Mouse (Mus musculus) lung, postnatal 0 days (tissue): ENCODE results near the gene Asap3. TPM values are rescaled to one million over a fixed set of nuclear protein-coding genes. Genes with fewer than 3 reads are reported as not detected.

Experiments
- ATAC-seq: fragments of 200-750 bp; cut with Nextera tagmentation; 2 replicates; pipeline ENCODE4 v1.8.0; 2017; ENCODE audit warnings: moderate library complexity
- DNase-seq: peaks from one replicate; pipeline ENCODE4 v3.0.0-alpha.2; 2016; ENCODE audit warnings: low spot score
- H3K27ac ChIP-seq: fragments of 300-500 bp; sonication (generic); 2 replicates; pipeline ENCODE4 v1.5.1; 2014; ENCODE audit warnings: antibody characterized with exemption, mild to moderate bottlenecking, low read length, mixed read lengths
- H3K27me3 ChIP-seq: fragments of 300-500 bp; sonication (generic); replicated peaks from 2 replicates; pipeline ENCODE4 v1.6.1; 2014; ENCODE audit warnings: low read length, mixed read lengths; ENCODE audit not compliant: insufficient read depth
- H3K36me3 ChIP-seq: fragments of 300-500 bp; sonication (generic); 2 replicates; pipeline ENCODE4 v1.6.1; 2014; ENCODE audit warnings: low read length, mixed read lengths; ENCODE audit not compliant: insufficient read depth
- H3K4me1 ChIP-seq: fragments of 300-500 bp; sonication (generic); 2 replicates; pipeline ENCODE4 v1.6.1; 2014; ENCODE audit warnings: antibody characterized with exemption, low read depth, low read length, mixed read lengths; ENCODE audit not compliant: insufficient read depth
- H3K4me2 ChIP-seq: fragments of 300-500 bp; sonication (generic); replicated peaks from 2 replicates; pipeline ENCODE4 v1.6.1; 2014; ENCODE audit warnings: low read depth, mild to moderate bottlenecking, low read length, moderate library complexity, mixed read lengths
- H3K4me3 ChIP-seq: fragments of 300-500 bp; sonication (generic); 2 replicates; pipeline ENCODE4 v1.5.1; 2014; ENCODE audit warnings: low read depth, low read length
- H3K9ac ChIP-seq: fragments of 300-500 bp; sonication (generic); replicated peaks from 2 replicates; pipeline ENCODE4 v1.6.1; 2014; ENCODE audit warnings: low read depth, mild to moderate bottlenecking
- H3K9me3 ChIP-seq: fragments of 300-500 bp; sonication (generic); 2 replicates; pipeline ENCODE4 v1.6.1; 2016; ENCODE audit warnings: low read length, mixed read lengths
- CTCF ChIP-seq: IDR thresholded peaks from 2 replicates; pipeline ENCODE4 v1.5.1; 2016; ENCODE audit warnings: antibody characterized with exemption, mild to moderate bottlenecking
- EP300 ChIP-seq: IDR thresholded peaks from 2 replicates; pipeline ENCODE4 v1.6.1; 2016; ENCODE audit warnings: antibody characterized with exemption, mild to moderate bottlenecking, control low read depth
- WGBS: fragments of 180-500 bp; shearing (Covaris S2); extraction: QIAGEN DNeasy Blood & Tissue Kit; methylation state at CpG from one replicate; pipeline ENCODE4 v1.1.7; 2014; 5-methylcytosine and 5-hydroxymethylcytosine counted together
- polyA plus RNA-seq: library from polyadenylated mRNA; unstranded; fragments of >200 nt; fragmentation: Nextera tagmentation; extraction: Ambion mirVana; gene quantifications from 2 replicates; pipeline ENCODE4 v1.2.1, GENCODE M21; 2015

Asap3 gene
- polyA plus RNA-seq, 1 experiment from 2014 or later: 5.4 TPM

GRCm38 (mm10) chr4:136285348-136285810 lies 79.2 kb downstream of the Asap3 start:
- H3K4me2 ChIP-seq: peak overlapping the region; percentile 76
- peak overlapping the region; percentile 95 for H3K27ac ChIP-seq
- H3K27me3 ChIP-seq: no peaks in the 10 kb centered on the region
- peaks cover 9% of the 10 kb centered on the region; the same call in 1 of the 2 replicates for H3K4me1 ChIP-seq
- under 1% methylated on average over 25 of the region's 25 CpGs for WGBS
- DNase-seq: peak; percentile 99
- H3K36me3 ChIP-seq: peaks cover 22% of the 10 kb centered on the region; the same call in 1 of the 2 replicates
- TF ChIP-seq CTCF (peak; percentile 20; the same call in 1 of the 2 replicates), EP300 (0 out of 2 replicates have a peak, but pooled peaks have one; percentile 2)
- peak overlapping the region; percentile 67 for H3K4me3 ChIP-seq
- peak overlapping the region; percentile 46 for H3K9ac ChIP-seq
- no peaks in the 10 kb centered on the region for H3K9me3 ChIP-seq
- peak; percentile 96 for ATAC-seq

GRCm38 (mm10) chr4:136285811-136286371 lies 79.7 kb downstream of the Asap3 start:
- H3K4me1 ChIP-seq: peaks cover 9% of the 10 kb centered on the region; the same call in 1 of the 2 replicates
- no peaks in the 10 kb centered on the region for H3K9me3 ChIP-seq
- WGBS: under 1% methylated on average over 29 of the region's 29 CpGs
- H3K36me3 ChIP-seq: peaks cover 27% of the 10 kb centered on the region; the same call in 1 of the 2 replicates
- DNase-seq (peak; percentile 99), ATAC-seq (peak; percentile 87)
- no peaks in the 10 kb centered on the region for H3K27me3 ChIP-seq
- peak overlapping the region; percentile 95 for H3K27ac ChIP-seq
- peak overlapping the region; percentile 46 for H3K9ac ChIP-seq
- H3K4me3 ChIP-seq: peak overlapping the region; percentile 67
- no peak for TF ChIP-seq CTCF
- TF ChIP-seq EP300: peak; percentile 47; the same call in 1 of the 2 replicates
- peak overlapping the region; percentile 76 for H3K4me2 ChIP-seq

GRCm38 (mm10) chr4:136289918-136290780 lies 84.0 kb downstream of the Asap3 start:
- Histone ChIP-seq H3K36me3 (peaks cover 44% of the 10 kb centered on the region), H3K4me3 (no peak overlapping the region), H3K27me3 (no peaks in the 10 kb centered on the region), H3K4me1 (no peaks in the 10 kb centered on the region), H3K4me2 (no peak overlapping the region), H3K9ac (no peak overlapping the region), H3K9me3 (no peaks in the 10 kb centered on the region), H3K27ac (no peak overlapping the region)
- ATAC-seq: no peak
- TF ChIP-seq EP300 (no peak), CTCF (no peak)
- WGBS: 69% methylated on average over 66 of the region's 66 CpGs
- no peak for DNase-seq

GRCm38 (mm10) chr4:136290781-136291595 lies 84.8 kb downstream of the Asap3 start:
- DNase-seq: no peak
- ATAC-seq: no peak
- no peaks in the 10 kb centered on the region for H3K4me1 ChIP-seq
- no peaks in the 10 kb centered on the region for H3K9me3 ChIP-seq
- H3K4me3 ChIP-seq: no peak overlapping the region
- WGBS: 79% methylated on average over 39 of the region's 39 CpGs
- H3K27me3 ChIP-seq: no peaks in the 10 kb centered on the region
- peaks cover 44% of the 10 kb centered on the region for H3K36me3 ChIP-seq
- H3K9ac ChIP-seq: no peak overlapping the region
- H3K27ac ChIP-seq: no peak overlapping the region
- H3K4me2 ChIP-seq: no peak overlapping the region
- TF ChIP-seq EP300 (no peak), CTCF (no peak)

GRCm38 (mm10) chr4:136291692-136292091 lies 85.5 kb downstream of the Asap3 start:
- Histone ChIP-seq H3K27me3 (no peaks in the 10 kb centered on the region), H3K9me3 (no peaks in the 10 kb centered on the region), H3K4me2 (no peak overlapping the region), H3K36me3 (peaks cover 44% of the 10 kb centered on the region), H3K4me3 (no peak overlapping the region), H3K27ac (no peak overlapping the region), H3K9ac (no peak overlapping the region), H3K4me1 (no peaks in the 10 kb centered on the region)
- no peak for ATAC-seq
- TF ChIP-seq EP300: no peak
- TF ChIP-seq CTCF: no peak
- WGBS: 79% methylated on average over 6 of the region's 6 CpGs
- DNase-seq: no peak

Other genes starting within 250 kb of the Asap3 start
- gene Gale, start 242.6 kb upstream of the Asap3 start, polyA plus RNA-seq: 37.0 and 40.5 TPM in 2 replicates
- gene Lypla2, start 233.7 kb upstream of the Asap3 start, polyA plus RNA-seq: 103 and 115 TPM in 2 replicates
- gene Pithd1, start 219.1 kb upstream of the Asap3 start, polyA plus RNA-seq: 35.3 and 39.6 TPM in 2 replicates
- gene Eloa, start 184.6 kb upstream of the Asap3 start, polyA plus RNA-seq: 25.6 and 26.8 TPM in 2 replicates
- gene Rpl11, start 152.9 kb upstream of the Asap3 start, polyA plus RNA-seq: 325 and 355 TPM in 2 replicates
- 430 and 477 TPM in 2 replicates for gene Id3, start 62.9 kb upstream of the Asap3 start, polyA plus RNA-seq
- 17.8 and 19.1 TPM in 2 replicates for gene E2f2, start 34.0 kb upstream of the Asap3 start, polyA plus RNA-seq
- gene Tcea3, start 41.4 kb downstream of the Asap3 start, polyA plus RNA-seq: 26.8 and 29.1 TPM in 2 replicates
- 18.4 and 21.0 TPM in 2 replicates for gene Zfp46, start 78.3 kb downstream of the Asap3 start, polyA plus RNA-seq
- gene Hnrnpr, start 104.6 kb downstream of the Asap3 start, polyA plus RNA-seq: 82.2 and 82.9 TPM in 2 replicates
- 0.10 TPM in 1 of 2 replicates, not detected in the other for gene Htr1d, start 217.2 kb downstream of the Asap3 start, polyA plus RNA-seq